In genomic region chr11:35470853-35471252, GRCm38 (mm10) we compare ENCODE assay signal across 22 mouse cellular contexts.
"Had no signal": no experiment of that assay in that cellular context is flagged by ENCODE, and none has a peak within 500 bp of the region (broad histone marks: within the 10 kb centered on the region; RNA-seq: fewer than 3 reads in every experiment).

No protein-coding gene starts in this region.

- H3K4me3 ChIP-seq: left cerebral cortex, adult 2 months; limb, embryonic 12.5 days; limb, embryonic 15.5 days; midbrain, embryonic 12.5 days; midbrain, embryonic 15.5 days; neural tube, embryonic 12.5 days; neural tube, embryonic 15.5 days had no signal

- DNase-seq: kidney, adult 2 months; kidney, postnatal 36 days; layer of hippocampus, postnatal 36 days; liver, postnatal 0 days; right cerebral cortex, adult 18-20 months; right cerebral cortex, postnatal 14 days; right cerebral cortex, postnatal 4 days; thymus, adult 2 months; thymus, postnatal 14 days; thymus, postnatal 4 days had no signal

- ATAC-seq: intestine, postnatal 0 days; liver, postnatal 0 days; midbrain, embryonic 15.5 days had no signal

- H3K27me3 ChIP-seq: limb, embryonic 12.5 days; limb, embryonic 15.5 days; neural tube, embryonic 12.5 days had no signal

- H3K4me1 ChIP-seq: midbrain, embryonic 12.5 days; midbrain, embryonic 15.5 days had no signal

- H3K9ac ChIP-seq: limb, embryonic 12.5 days; limb, embryonic 15.5 days; liver, embryonic 14.5 days; liver, postnatal 0 days; midbrain, embryonic 12.5 days; midbrain, embryonic 15.5 days; neural tube, embryonic 12.5 days; neural tube, embryonic 15.5 days had no signal

- H3K36me3 ChIP-seq: limb, embryonic 12.5 days; limb, embryonic 15.5 days; midbrain, embryonic 12.5 days; midbrain, embryonic 15.5 days; neural tube, embryonic 12.5 days; neural tube, embryonic 15.5 days had no signal

- H3K9me3 ChIP-seq: limb, embryonic 12.5 days; limb, embryonic 15.5 days; midbrain, embryonic 12.5 days; midbrain, embryonic 15.5 days; neural tube, embryonic 12.5 days; neural tube, embryonic 15.5 days had no signal

- H3K27ac ChIP-seq: left cerebral cortex, adult 2 months; limb, embryonic 15.5 days; liver, embryonic 14.5 days; macrophage; midbrain, embryonic 12.5 days; midbrain, embryonic 15.5 days; neural tube, embryonic 12.5 days; neural tube, embryonic 15.5 days; stomach, postnatal 0 days had no signal

- H3K4me2 ChIP-seq: limb, embryonic 12.5 days; limb, embryonic 15.5 days; liver, embryonic 11.5 days; midbrain, embryonic 12.5 days; midbrain, embryonic 15.5 days; neural tube, embryonic 12.5 days; neural tube, embryonic 15.5 days had no signal
